Mouse (Mus musculus) testis, postnatal 10 days (tissue): ENCODE results near the gene Flot1.
A peak's percentile ranks its signal among the peaks of the same experiment; 100 is the strongest.

Experiments used
- DNase-seq: peaks from one replicate; pipeline ENCODE4 v3.0.0; 2021; ENCODE audit warnings: low spot score

The Flot1 gene

DNA sequence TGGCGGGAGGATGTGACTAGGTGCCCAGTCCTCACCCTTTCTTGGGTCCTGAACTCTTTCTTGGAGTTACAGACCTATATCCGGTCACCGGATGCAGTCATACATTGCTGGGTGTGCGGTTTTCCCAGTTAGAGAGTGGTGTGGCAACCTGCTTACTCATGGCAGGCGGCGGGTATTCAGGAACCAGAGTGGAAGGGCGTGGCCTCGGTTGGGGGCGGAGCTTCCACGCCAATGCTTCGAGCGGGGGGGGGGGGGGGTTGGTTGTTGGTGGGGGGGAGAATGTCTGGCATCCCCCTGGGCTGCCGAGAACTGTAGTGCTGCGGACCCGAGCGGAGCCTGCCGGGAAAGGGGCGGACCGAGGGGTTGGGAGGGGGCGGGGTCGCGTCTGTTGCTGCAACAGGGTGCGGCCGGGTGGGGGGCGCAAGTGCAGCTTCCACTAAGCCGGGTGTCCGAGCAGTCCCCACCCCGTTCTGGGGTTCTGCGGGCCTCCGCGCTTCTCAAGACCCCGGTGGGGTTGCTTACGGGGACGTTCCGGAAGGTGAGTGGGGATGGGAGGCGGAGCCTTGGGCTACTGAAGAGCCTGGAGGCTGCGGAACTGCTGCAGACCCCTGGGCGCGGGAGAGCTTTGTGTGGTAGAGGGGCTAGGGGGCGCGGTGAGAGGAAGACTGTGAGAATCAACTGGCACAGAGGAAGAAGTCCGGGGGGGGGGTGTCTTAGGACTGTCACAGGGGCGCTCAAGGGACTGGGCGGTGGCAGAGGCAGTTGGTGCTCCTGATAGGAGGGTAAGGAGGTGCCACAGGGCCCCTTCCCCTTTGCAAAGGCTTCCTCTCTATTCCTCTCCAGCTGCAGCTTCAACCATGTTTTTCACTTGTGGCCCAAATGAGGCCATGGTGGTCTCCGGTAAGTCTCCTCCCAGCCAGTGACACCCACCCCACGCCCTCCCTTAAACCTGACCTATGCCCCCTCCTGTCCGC lies at the start of gene Flot1:
Flot1 (plus strand) TSS at position 267 of the 974 bp plus-strand sequence.
- peak; percentile 93 for DNase-seq

GRCm38 (mm10) chr17:35776811-35777609 lies 46.0 kb upstream of the Flot1 start:
- DNase-seq, result peak; percentile 74

GRCm38 (mm10) chr17:35778965-35779364 lies 44.1 kb upstream of the Flot1 start:
- DNase-seq, result no peak

GRCm38 (mm10) chr17:35779466-35780205 lies 43.4 kb upstream of the Flot1 start:
- no peak for DNase-seq

GRCm38 (mm10) chr17:35780362-35780761 lies 42.7 kb upstream of the Flot1 start:
- no peak for DNase-seq

DNA sequence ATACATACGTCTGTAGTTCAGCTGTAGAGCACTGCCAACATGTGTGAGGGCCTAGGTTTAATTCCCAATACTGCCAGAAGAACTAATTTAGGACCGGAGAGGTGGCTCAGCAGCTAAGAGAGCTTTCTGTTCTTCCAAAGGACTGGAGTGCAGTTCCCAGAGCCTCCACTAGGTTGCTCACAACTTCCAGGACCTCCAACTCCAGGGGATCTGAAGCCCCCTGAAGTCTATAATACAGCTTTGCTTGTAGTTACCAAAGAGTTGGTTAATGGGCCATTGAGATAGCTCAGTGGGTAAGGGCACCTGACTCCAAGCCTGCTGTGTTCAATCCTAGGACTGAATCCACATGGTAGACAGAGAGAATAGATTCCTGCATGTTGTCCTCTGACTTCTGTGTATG lies 40.6 kb upstream of the Flot1 start:
- DNase-seq, result no peak

GRCm38 (mm10) chr17:35782924-35783323 lies 40.1 kb upstream of the Flot1 start:
- no peak for DNase-seq

GRCm38 (mm10) chr17:35783944-35784343 lies 39.1 kb upstream of the Flot1 start:
- no peak for DNase-seq

- DNase-seq, result no peak
Observed at GRCm38 (mm10) chr17:35785140-35785539, 37.9 kb upstream of the Flot1 start.

GRCm38 (mm10) chr17:35787493-35787892 lies 35.5 kb upstream of the Flot1 start:
- DNase-seq, result no peak

DNA sequence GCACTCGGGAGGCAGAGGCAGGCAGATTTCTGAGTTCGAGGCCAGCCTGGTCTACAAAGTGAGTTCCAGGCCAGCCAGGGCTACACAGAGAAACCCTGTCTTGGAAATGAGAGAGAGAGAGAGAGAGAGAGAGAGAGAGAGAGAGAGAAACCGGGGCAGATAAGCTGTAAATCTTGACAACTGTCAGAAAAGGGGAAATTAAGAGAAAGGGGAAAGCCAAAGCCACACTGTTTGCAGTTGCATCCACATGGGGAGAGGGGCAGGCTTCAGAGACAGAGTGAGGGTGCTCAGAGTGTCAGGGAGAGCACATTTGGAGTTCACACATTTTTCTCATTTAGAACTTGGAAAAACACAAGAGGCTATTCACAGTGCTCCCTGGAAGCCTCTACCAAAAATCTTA lies 35.0 kb upstream of the Flot1 start:
- DNase-seq, result no peak

GRCm38 (mm10) chr17:35790933-35791332 lies 32.1 kb upstream of the Flot1 start:
- no peak for DNase-seq

GRCm38 (mm10) chr17:35792837-35793236 lies 30.2 kb upstream of the Flot1 start:
- DNase-seq, result no peak

GRCm38 (mm10) chr17:35795099-35795498 lies 27.9 kb upstream of the Flot1 start:
- DNase-seq, result no peak

- DNase-seq, result no peak
Observed at GRCm38 (mm10) chr17:35795656-35796055, 27.4 kb upstream of the Flot1 start.

DNA sequence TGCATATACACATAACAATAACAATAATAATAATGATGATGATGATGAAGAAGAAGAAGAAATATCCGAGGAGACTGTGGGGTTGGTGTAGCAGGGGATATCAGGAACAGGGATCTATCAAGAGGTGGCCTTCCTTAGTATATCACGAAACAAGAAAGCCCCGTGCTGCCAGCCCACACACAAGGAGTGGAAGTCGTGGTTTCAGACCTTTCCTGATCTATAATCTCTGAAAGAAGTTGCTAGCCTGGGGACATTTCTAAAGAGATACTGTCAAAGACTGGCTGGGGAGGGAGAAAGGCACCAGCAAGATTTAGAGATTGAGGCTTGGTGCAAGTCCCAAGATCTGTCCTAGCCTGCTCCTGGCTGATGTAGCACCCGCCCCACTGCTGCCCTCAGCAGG lies 26.2 kb upstream of the Flot1 start:
- no peak for DNase-seq

GRCm38 (mm10) chr17:35800905-35801304 lies 22.1 kb upstream of the Flot1 start:
- DNase-seq, result no peak

DNA sequence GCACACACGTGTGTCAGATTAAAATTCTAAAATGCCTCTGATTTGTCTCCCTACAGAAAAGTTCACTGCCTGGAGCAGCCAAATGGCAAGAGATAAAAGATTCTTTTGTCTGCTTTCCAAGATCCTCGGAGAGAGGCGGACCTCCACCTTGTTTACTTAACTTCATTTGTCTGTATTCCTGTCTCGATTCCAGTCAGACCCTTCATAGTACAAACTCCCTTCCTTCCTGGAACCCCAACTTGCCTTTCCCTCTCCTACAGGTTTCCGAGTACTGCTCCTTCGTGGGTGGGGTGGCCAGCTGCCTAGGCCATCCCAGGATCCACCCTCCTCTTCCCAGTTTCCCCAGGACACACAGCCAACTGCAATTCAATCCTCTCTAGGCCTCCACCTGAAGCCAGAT lies 20.0 kb upstream of the Flot1 start:
- no peak for DNase-seq

- no peak for DNase-seq
Observed at GRCm38 (mm10) chr17:35803858-35804399, 19.1 kb upstream of the Flot1 start.

- no peak for DNase-seq
Observed at GRCm38 (mm10) chr17:35808073-35808472, 15.0 kb upstream of the Flot1 start.

DNA sequence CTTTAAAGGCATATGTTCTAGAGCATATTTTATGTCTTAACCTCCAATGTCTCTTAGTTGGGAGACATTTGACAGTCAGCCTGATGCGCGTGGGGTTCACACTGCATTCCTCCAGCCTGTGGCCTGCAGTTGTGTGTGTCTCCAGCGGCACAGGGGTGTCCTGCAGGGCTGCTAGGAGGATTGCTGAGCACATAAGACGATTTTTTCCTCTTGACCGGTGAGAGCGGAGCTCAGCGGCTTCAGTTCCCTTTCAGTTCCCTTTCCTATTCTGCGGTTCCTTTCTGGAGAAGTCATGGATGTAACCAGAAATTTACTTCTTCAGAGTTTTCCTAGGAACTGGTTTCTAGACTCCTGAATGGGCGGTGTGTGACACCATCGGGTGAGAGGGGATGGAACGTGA lies 13.6 kb upstream of the Flot1 start:
- DNase-seq, result no peak
